Mouse (Mus musculus): ENCODE measurements at regions not wholly inside any gene's neighbourhood (a gene's known extent, or its start where the extent isn't known, plus 50 kb on each side); places are given as distances from the start of the nearest gene placed in this dataset.

DNA sequence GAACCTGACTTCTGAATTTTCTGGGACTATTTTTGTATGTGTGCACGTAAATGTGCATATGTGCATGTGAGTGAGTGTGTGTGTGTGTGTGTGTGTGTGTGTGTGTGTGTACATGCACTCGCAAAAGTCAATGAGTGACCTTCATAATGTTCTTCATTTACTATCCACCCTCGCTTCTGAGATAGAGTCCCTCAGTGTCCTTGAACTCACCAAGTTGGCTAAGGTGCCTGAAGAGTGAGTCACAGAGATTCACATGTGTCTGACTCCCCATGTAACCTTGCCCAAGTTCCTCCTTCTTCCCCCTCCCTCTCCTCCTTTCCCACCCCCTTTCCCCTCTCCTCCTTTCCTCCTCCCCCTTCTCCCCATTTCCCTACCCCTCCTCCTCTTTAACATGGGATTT is 341.6 kb downstream of the Cdh26 start:
- DNase-seq (ENCODE audit: low spot score) (no peak), ATAC-seq (ENCODE audit: extremely low read depth, insufficient number of reproducible peaks, low FRiP score, poor library complexity, severe bottlenecking) (no peak)
- H3K36me3 ChIP-seq (replicated peaks), result no peaks in the 10 kb centered on the region
- no peak overlapping the region for H3K4me3 ChIP-seq (ENCODE audit: low read depth, low read length)
- H3K27me3 ChIP-seq (ENCODE audit: insufficient read depth, low read length), result no peaks in the 10 kb centered on the region
- peaks cover 54% of the 10 kb centered on the region for H3K9me3 ChIP-seq (replicated peaks)
- TF ChIP-seq GATA2 (IDR thresholded peaks at IDR 0.05; ENCODE audit: borderline replicate concordance, low read depth, low read length), result no peak
- TF ChIP-seq GATA1 (IDR thresholded peaks at IDR 0.05; ENCODE audit: borderline replicate concordance, low read length), result no peak
- TF ChIP-seq TAL1 (conservative IDR thresholded peaks at IDR 0.05; ENCODE audit: low read depth, low read length), result no peak
- no peak for TF ChIP-seq POLR2AphosphoS5 (IDR thresholded peaks at IDR 0.05; ENCODE audit: insufficient replicate concordance, low read depth, low read length)
- TF ChIP-seq CTCF (IDR thresholded peaks at IDR 0.05; ENCODE audit: low read depth, low read length), result no peak
- no peaks in the 10 kb centered on the region for H3K4me1 ChIP-seq (ENCODE audit: insufficient read depth, low read depth, low read length)

DNA sequence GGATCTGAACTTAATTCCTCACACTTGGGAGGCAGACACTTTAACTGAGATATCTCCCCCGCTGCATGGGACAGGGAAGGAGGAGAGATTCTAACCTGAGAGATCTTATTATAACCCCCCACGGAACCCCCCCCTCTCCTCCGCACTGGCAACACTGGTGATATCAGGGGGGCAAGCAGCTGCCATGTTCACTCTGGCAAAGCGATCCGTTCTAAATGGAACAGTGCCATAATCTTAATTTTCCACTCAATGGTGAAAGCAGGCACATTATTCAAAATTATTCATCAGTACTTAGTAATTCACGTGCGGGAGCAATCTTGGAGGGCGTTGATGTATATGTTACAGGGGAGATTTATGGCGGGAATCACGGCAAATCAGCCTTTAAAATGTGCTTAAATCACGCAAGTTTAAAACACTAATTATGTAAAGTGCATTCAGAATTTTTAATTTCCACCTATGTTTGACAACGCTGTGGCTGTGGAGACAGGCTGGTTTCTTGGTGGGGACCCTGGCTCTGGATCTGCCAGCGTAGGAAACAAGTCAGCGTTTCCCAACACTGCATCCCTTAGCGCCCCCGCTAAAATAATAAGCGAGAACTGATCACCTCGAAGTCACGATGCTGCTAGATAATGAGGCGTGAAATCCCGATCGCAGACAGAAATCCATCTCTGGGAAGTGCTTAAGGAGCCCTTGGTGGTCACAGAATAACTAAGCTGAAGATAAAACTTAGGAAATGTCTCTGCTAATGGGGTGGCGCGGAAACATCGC is 354.7 kb downstream of the Cdh26 start:
- ATAC-seq (ENCODE audit: extremely low read depth, insufficient number of reproducible peaks, low FRiP score, poor library complexity, severe bottlenecking) (no peak), DNase-seq (ENCODE audit: low spot score) (no peak)
- H3K4me1 ChIP-seq (ENCODE audit: insufficient read depth, low read depth, low read length), result no peaks in the 10 kb centered on the region

DNA sequence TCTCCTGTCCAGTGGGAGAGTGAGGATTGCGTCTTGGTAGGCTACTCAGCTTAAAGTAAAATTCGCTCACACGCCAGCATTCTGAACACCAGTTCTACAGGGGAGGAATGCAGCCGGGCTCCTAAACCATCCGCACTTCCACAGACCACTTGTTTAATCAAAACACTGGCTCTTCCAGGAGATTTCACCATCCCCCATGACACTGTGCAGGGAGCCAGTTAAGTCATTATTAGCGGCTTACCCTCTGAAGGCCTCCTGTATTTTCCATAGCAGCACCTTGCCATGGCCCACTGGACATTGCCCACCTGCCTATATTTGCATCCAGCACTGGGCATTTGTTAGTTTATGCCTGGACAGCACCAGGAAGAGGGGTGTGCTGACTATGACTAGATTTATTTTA is 355.5 kb downstream of the Cdh26 start:
- H3K9me3 ChIP-seq (replicated peaks), result peaks cover 94% of the 10 kb centered on the region
- TF ChIP-seq TAL1 (conservative IDR thresholded peaks at IDR 0.05; ENCODE audit: low read depth, low read length), result no peak
- no peak for TF ChIP-seq GATA2 (IDR thresholded peaks at IDR 0.05; ENCODE audit: borderline replicate concordance, low read depth, low read length)
- no peak for TF ChIP-seq GATA1 (IDR thresholded peaks at IDR 0.05; ENCODE audit: borderline replicate concordance, low read length)
- TF ChIP-seq POLR2AphosphoS5 (IDR thresholded peaks at IDR 0.05; ENCODE audit: insufficient replicate concordance, low read depth, low read length), result no peak
- no peak for TF ChIP-seq CTCF (IDR thresholded peaks at IDR 0.05; ENCODE audit: low read depth, low read length)
- DNase-seq (ENCODE audit: low spot score), result no peak

More for the DNA sequence above, 354.7 kb downstream of the Cdh26 start:
- Histone ChIP-seq H3K36me3 (replicated peaks) (no peaks in the 10 kb centered on the region), H3K4me3 (ENCODE audit: low read depth, low read length) (no peak overlapping the region), H3K9me3 (replicated peaks) (peaks cover 89% of the 10 kb centered on the region), H3K27me3 (ENCODE audit: insufficient read depth, low read length) (no peaks in the 10 kb centered on the region)
- TF ChIP-seq POLR2AphosphoS5 (IDR thresholded peaks at IDR 0.05; ENCODE audit: insufficient replicate concordance, low read depth, low read length), result no peak
- no peak for TF ChIP-seq GATA2 (IDR thresholded peaks at IDR 0.05; ENCODE audit: borderline replicate concordance, low read depth, low read length)
- TF ChIP-seq TAL1 (conservative IDR thresholded peaks at IDR 0.05; ENCODE audit: low read depth, low read length), result no peak
- TF ChIP-seq GATA1 (IDR thresholded peaks at IDR 0.05; ENCODE audit: borderline replicate concordance, low read length), result no peak
- no peak for TF ChIP-seq CTCF (IDR thresholded peaks at IDR 0.05; ENCODE audit: low read depth, low read length)

DNA sequence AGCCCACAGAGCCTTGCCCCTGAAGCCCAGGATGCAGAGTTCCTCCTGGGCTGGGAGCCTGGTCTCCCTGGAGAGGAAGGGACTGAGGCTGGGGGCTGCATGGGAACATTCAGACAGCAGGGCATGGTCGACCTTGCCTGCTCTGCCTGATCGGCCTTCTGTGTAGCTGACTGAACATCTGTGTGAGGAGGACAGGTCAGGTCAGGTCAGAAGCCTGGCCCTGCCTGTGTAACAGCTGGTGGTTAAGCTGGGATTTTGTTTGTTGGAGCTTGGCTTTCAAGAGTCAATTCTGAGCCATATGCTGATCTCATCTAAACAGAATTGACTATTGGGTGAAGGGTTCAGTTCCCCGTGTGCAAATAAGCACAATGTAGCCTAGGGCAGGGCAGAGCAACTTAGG is 365.5 kb downstream of the Cdh26 start:
- no peaks in the 10 kb centered on the region for H3K27me3 ChIP-seq (ENCODE audit: insufficient read depth, low read length)
- no peaks in the 10 kb centered on the region for H3K4me1 ChIP-seq (ENCODE audit: insufficient read depth, low read depth, low read length)
- peaks cover 68% of the 10 kb centered on the region for H3K9me3 ChIP-seq (replicated peaks)
- no peak for DNase-seq (ENCODE audit: low spot score)
- no peak for ATAC-seq (ENCODE audit: extremely low read depth, insufficient number of reproducible peaks, low FRiP score, poor library complexity, severe bottlenecking)
- TF ChIP-seq GATA2 (IDR thresholded peaks at IDR 0.05; ENCODE audit: borderline replicate concordance, low read depth, low read length), result no peak
- no peak for TF ChIP-seq POLR2AphosphoS5 (IDR thresholded peaks at IDR 0.05; ENCODE audit: insufficient replicate concordance, low read depth, low read length)
- no peak for TF ChIP-seq GATA1 (IDR thresholded peaks at IDR 0.05; ENCODE audit: borderline replicate concordance, low read length)
- no peak for TF ChIP-seq CTCF (IDR thresholded peaks at IDR 0.05; ENCODE audit: low read depth, low read length)
- TF ChIP-seq TAL1 (conservative IDR thresholded peaks at IDR 0.05; ENCODE audit: low read depth, low read length), result no peak
- H3K4me3 ChIP-seq (ENCODE audit: low read depth, low read length), result no peak overlapping the region
- no peaks in the 10 kb centered on the region for H3K36me3 ChIP-seq (replicated peaks)

More for the DNA sequence above, 355.5 kb downstream of the Cdh26 start:
- Histone ChIP-seq H3K36me3 (replicated peaks) (no peaks in the 10 kb centered on the region), H3K27me3 (ENCODE audit: insufficient read depth, low read length) (no peaks in the 10 kb centered on the region), H3K4me1 (ENCODE audit: insufficient read depth, low read depth, low read length) (no peaks in the 10 kb centered on the region), H3K4me3 (ENCODE audit: low read depth, low read length) (no peak overlapping the region)
- no peak for ATAC-seq (ENCODE audit: extremely low read depth, insufficient number of reproducible peaks, low FRiP score, poor library complexity, severe bottlenecking)

DNA sequence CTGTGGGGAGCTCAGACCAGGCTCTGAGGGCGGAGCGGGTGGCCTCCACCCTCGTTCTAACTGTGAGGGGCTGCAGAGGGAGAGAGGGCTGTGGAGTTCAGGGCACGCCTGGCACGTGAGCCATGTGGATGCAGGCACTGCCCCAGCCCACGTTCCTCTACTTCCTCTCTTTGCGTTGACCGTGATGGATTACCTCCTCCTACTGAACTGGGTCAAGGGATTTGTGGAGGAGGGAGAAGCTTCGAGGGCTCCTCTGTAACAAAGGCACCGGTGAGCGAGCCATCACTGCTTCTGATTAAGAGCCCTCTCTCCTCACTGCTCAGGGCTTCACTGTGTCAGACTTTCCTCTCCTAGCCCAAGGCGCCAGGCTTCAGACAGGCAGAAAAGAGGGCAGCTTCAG is 371.1 kb downstream of the Cdh26 start:
- DNase-seq (ENCODE audit: low spot score), result no peak
- H3K4me3 ChIP-seq (ENCODE audit: low read depth, low read length), result peak overlapping the region; percentile 24; the same call in 1 of the 2 replicates
- no peaks in the 10 kb centered on the region for H3K36me3 ChIP-seq (replicated peaks)
- peaks cover 79% of the 10 kb centered on the region for H3K9me3 ChIP-seq (replicated peaks)
- no peaks in the 10 kb centered on the region for H3K27me3 ChIP-seq (ENCODE audit: insufficient read depth, low read length)
- TF ChIP-seq GATA1 (IDR thresholded peaks at IDR 0.05; ENCODE audit: borderline replicate concordance, low read length), result no peak
- no peak for TF ChIP-seq CTCF (IDR thresholded peaks at IDR 0.05; ENCODE audit: low read depth, low read length)
- TF ChIP-seq POLR2AphosphoS5 (IDR thresholded peaks at IDR 0.05; ENCODE audit: insufficient replicate concordance, low read depth, low read length), result no peak
- TF ChIP-seq TAL1 (conservative IDR thresholded peaks at IDR 0.05; ENCODE audit: low read depth, low read length), result no peak
- no peak for TF ChIP-seq GATA2 (IDR thresholded peaks at IDR 0.05; ENCODE audit: borderline replicate concordance, low read depth, low read length)
- no peak for ATAC-seq (ENCODE audit: extremely low read depth, insufficient number of reproducible peaks, low FRiP score, poor library complexity, severe bottlenecking)
- H3K4me1 ChIP-seq (ENCODE audit: insufficient read depth, low read depth, low read length), result no peaks in the 10 kb centered on the region

DNA sequence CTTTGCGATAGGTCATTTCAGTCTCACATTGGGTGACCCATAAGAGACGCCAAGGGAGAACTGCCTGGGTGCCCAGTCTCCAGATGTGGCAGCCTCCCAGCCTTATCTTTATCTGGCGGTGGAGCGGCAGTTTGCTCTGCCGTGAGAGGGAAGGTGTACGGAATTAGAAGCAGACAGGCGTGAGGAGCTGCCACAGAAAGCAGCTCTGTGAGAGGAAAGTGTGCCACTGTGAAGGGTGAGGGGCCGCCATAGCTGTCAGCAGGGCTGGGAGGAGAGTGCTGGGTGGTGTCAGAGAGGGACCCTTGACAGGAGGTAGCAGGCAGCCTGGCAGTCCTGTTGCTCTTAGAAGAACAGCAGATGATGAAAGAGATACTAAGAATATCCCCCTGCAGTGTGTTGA is 375.0 kb downstream of the Cdh26 start:
- Histone ChIP-seq H3K36me3 (replicated peaks) (no peaks in the 10 kb centered on the region), H3K4me3 (ENCODE audit: low read depth, low read length) (no peak overlapping the region; the same call in 1 of the 2 replicates), H3K27me3 (ENCODE audit: insufficient read depth, low read length) (no peaks in the 10 kb centered on the region), H3K4me1 (ENCODE audit: insufficient read depth, low read depth, low read length) (no peaks in the 10 kb centered on the region), H3K9me3 (replicated peaks) (peaks cover 68% of the 10 kb centered on the region)
- TF ChIP-seq CTCF (IDR thresholded peaks at IDR 0.05; ENCODE audit: low read depth, low read length) (no peak), TAL1 (conservative IDR thresholded peaks at IDR 0.05; ENCODE audit: low read depth, low read length) (no peak), POLR2AphosphoS5 (IDR thresholded peaks at IDR 0.05; ENCODE audit: insufficient replicate concordance, low read depth, low read length) (no peak), GATA2 (IDR thresholded peaks at IDR 0.05; ENCODE audit: borderline replicate concordance, low read depth, low read length) (no peak), GATA1 (IDR thresholded peaks at IDR 0.05; ENCODE audit: borderline replicate concordance, low read length) (no peak)
- no peak for DNase-seq (ENCODE audit: low spot score)
- no peak for ATAC-seq (ENCODE audit: extremely low read depth, insufficient number of reproducible peaks, low FRiP score, poor library complexity, severe bottlenecking)
